Mouse (Mus musculus) kidney, adult 18-20 months (tissue): ENCODE results near the gene Slc2a3.
A peak's percentile ranks its signal among the peaks of the same experiment; 100 is the strongest.
"Not testable (repeated sequence)": the region's sequence is repeated elsewhere in the genome, so short reads cannot be mapped to it uniquely, and the experiment has no call there.

ENCODE experiments used
- DNase-seq: peaks from one replicate; pipeline ENCODE4 v3.0.0; 2021

Gene Slc2a3

GRCm38 (mm10) chr6:122762952-122763700, 38.3 kb downstream of the Slc2a3 start:
- no peak for DNase-seq

GRCm38 (mm10) chr6:122762480-122762879, 39.0 kb downstream of the Slc2a3 start:
- DNase-seq: no peak

- DNase-seq: no peak
Measured at GRCm38 (mm10) chr6:122761901-122762300, 39.5 kb downstream of the Slc2a3 start.

GRCm38 (mm10) chr6:122761011-122761599, 40.3 kb downstream of the Slc2a3 start:
- peak; percentile 31 for DNase-seq

GRCm38 (mm10) chr6:122758732-122759131, 42.7 kb downstream of the Slc2a3 start:
- DNase-seq: no peak

- DNase-seq: no peak
Measured at GRCm38 (mm10) chr6:122755913-122756312, 45.5 kb downstream of the Slc2a3 start.

GRCm38 (mm10) chr6:122750579-122750978, 50.9 kb downstream of the Slc2a3 start:
- DNase-seq: no peak

- DNase-seq: no peak
Measured at GRCm38 (mm10) chr6:122744505-122745249, 56.8 kb downstream of the Slc2a3 start.

GRCm38 (mm10) chr6:122743353-122743752, 58.1 kb downstream of the Slc2a3 start:
- no peak for DNase-seq

GRCm38 (mm10) chr6:122742228-122742899, 59.1 kb downstream of the Slc2a3 start:
- DNase-seq: peak; percentile 18

GRCm38 (mm10) chr6:122741460-122742227, 59.8 kb downstream of the Slc2a3 start:
- no peak for DNase-seq

- peak; percentile 70 for DNase-seq
Measured at GRCm38 (mm10) chr6:122739952-122740351, 61.5 kb downstream of the Slc2a3 start.

GRCm38 (mm10) chr6:122719942-122720341, 81.5 kb downstream of the Slc2a3 start:
- peak; percentile 76 for DNase-seq

GRCm38 (mm10) chr6:122718224-122718623, 83.2 kb downstream of the Slc2a3 start:
- not testable (repeated sequence) for DNase-seq

- DNase-seq: no peak
Measured at GRCm38 (mm10) chr6:122715886-122716285, 85.6 kb downstream of the Slc2a3 start.

GRCm38 (mm10) chr6:122714707-122715365, 86.6 kb downstream of the Slc2a3 start:
- no peak for DNase-seq

GRCm38 (mm10) chr6:122713116-122713515, 88.3 kb downstream of the Slc2a3 start:
- not testable (repeated sequence) for DNase-seq

GRCm38 (mm10) chr6:122711455-122711854, 90.0 kb downstream of the Slc2a3 start:
- no peak for DNase-seq

- DNase-seq: no peak
Measured at GRCm38 (mm10) chr6:122708826-122709225, 92.6 kb downstream of the Slc2a3 start.

GRCm38 (mm10) chr6:122707036-122707800, 94.2 kb downstream of the Slc2a3 start, which contains the start of gene Nanog:
TSS of gene Nanog (plus strand) at chr6:122707489.
- no peak for DNase-seq

GRCm38 (mm10) chr6:122706337-122706840, 95.1 kb downstream of the Slc2a3 start:
- no peak for DNase-seq
